Mouse (Mus musculus) hematopoietic multipotent progenitor cell, adult 10-12 weeks (in vitro differentiated cells): ENCODE data around the gene Abca14. TPM values are rescaled to one million over a fixed set of nuclear protein-coding genes. Genes with fewer than 3 reads are reported as not detected.

Source experiments
- polyA plus RNA-seq: library from polyadenylated mRNA; stranded (reverse); fragments of >175 nt; gene quantifications from 2 replicates; pipeline ENCODE4 v1.2.3, GENCODE M21; 2012; ENCODE audit warnings: low replicate concordance

Gene Abca14
- not detected in 2 replicates for polyA plus RNA-seq

GRCm38 (mm10) chr7:120203789-120204188 lies at the start of gene Abca14:
Gene Abca14 (plus strand): TSS chr7:120203961.

GRCm38 (mm10) chr7:120173603-120174244 lies 30.0 kb upstream of the Abca14 start, which contains the start of gene Anks4b:
Gene Anks4b (plus strand): TSS chr7:120173858.

GRCm38 (mm10) chr7:120201771-120202170 lies 2.0 kb upstream of the Abca14 start, which contains the start of gene Crym:
Gene Crym (minus strand): TSS chr7:120202111.

GRCm38 (mm10) chr7:120328087-120328793 lies 124.5 kb downstream of the Abca14 start, which contains the start of gene Abca15:
Gene Abca15 (plus strand): TSS chr7:120328670.

Other genes starting within 250 kb of the Abca14 start
- not detected in 2 replicates for gene Dnah3, start 108.7 kb upstream of the Abca14 start, polyA plus RNA-seq
- gene Tmem159, start 101.6 kb upstream of the Abca14 start, polyA plus RNA-seq = 1.2 and 2.2 TPM in 2 replicates
- not detected in 2 replicates for gene Zp2, start 58.7 kb upstream of the Abca14 start, polyA plus RNA-seq
- not detected in 2 replicates for gene Anks4b, start 30.1 kb upstream of the Abca14 start, polyA plus RNA-seq
- 0.20 TPM in 1 of 2 replicates, not detected in the other for gene Crym, start 1.9 kb upstream of the Abca14 start, polyA plus RNA-seq
- gene Abca15, start 124.7 kb downstream of the Abca14 start, polyA plus RNA-seq = not detected in 2 replicates
- not detected in 2 replicates for gene Abca16, start 205.7 kb downstream of the Abca14 start, polyA plus RNA-seq